Mouse (Mus musculus): Measurements from ENCODE around the gene Gm20441. TPM values are rescaled to one million over a fixed set of nuclear protein-coding genes. Genes with fewer than 3 reads are reported as not detected.

The Gm20441 gene
- polyA plus RNA-seq, 1 experiment from 2014 or later, result 0.41 TPM

- no peak overlapping the region for H3K4me2 ChIP-seq (ENCODE audit: low read depth, low read length)
- H3K9ac ChIP-seq (ENCODE audit: low read length), result no peak overlapping the region
- 77% methylated on average over 6 of the region's 6 CpGs for WGBS
- ATAC-seq (ENCODE audit: low read depth), result no peak
- no peak overlapping the region for H3K4me3 ChIP-seq (ENCODE audit: low read length)
- H3K4me1 ChIP-seq (replicated peaks; ENCODE audit: control insufficient read depth, insufficient read depth, low read length), result peaks cover 4% of the 10 kb centered on the region; the same call in 1 of the 2 replicates
- no peaks in the 10 kb centered on the region for H3K27me3 ChIP-seq (ENCODE audit: control insufficient read depth, insufficient read depth, low read depth, low read length)
- no peak overlapping the region for H3K27ac ChIP-seq (ENCODE audit: low read length)
- H3K36me3 ChIP-seq (ENCODE audit: control insufficient read depth, insufficient read depth, low read length), result no peaks in the 10 kb centered on the region
- no peaks in the 10 kb centered on the region for H3K9me3 ChIP-seq (ENCODE audit: control insufficient read depth, low read length)
Measured at GRCm38 (mm10) chr10:75789081-75789735, 8.5 kb upstream of the Gm20441 start.

GRCm38 (mm10) chr10:75788277-75788676, 7.5 kb upstream of the Gm20441 start:
- Histone ChIP-seq H3K27me3 (ENCODE audit: control insufficient read depth, insufficient read depth, low read depth, low read length) (no peaks in the 10 kb centered on the region), H3K9me3 (ENCODE audit: control insufficient read depth, low read length) (no peaks in the 10 kb centered on the region), H3K4me2 (ENCODE audit: low read depth, low read length) (no peak overlapping the region), H3K27ac (ENCODE audit: low read length) (no peak overlapping the region), H3K36me3 (ENCODE audit: control insufficient read depth, insufficient read depth, low read length) (no peaks in the 10 kb centered on the region), H3K4me1 (replicated peaks; ENCODE audit: control insufficient read depth, insufficient read depth, low read length) (peaks cover 4% of the 10 kb centered on the region; the same call in 1 of the 2 replicates), H3K4me3 (ENCODE audit: low read length) (no peak overlapping the region), H3K9ac (ENCODE audit: low read length) (no peak overlapping the region)
- ATAC-seq (ENCODE audit: low read depth), result no peak
- 88% methylated on average over 8 of the region's 8 CpGs for WGBS

- H3K4me2 ChIP-seq (ENCODE audit: low read depth, low read length), result no peak overlapping the region
- WGBS, result 51% methylated on average over 1 of the region's 1 CpGs
- no peak overlapping the region for H3K4me3 ChIP-seq (ENCODE audit: low read length)
- ATAC-seq (ENCODE audit: low read depth), result no peak
- H3K9ac ChIP-seq (ENCODE audit: low read length), result no peak overlapping the region
- no peaks in the 10 kb centered on the region for H3K27me3 ChIP-seq (ENCODE audit: control insufficient read depth, insufficient read depth, low read depth, low read length)
- H3K4me1 ChIP-seq (replicated peaks; ENCODE audit: control insufficient read depth, insufficient read depth, low read length), result peaks cover 4% of the 10 kb centered on the region
- no peaks in the 10 kb centered on the region for H3K36me3 ChIP-seq (ENCODE audit: control insufficient read depth, insufficient read depth, low read length)
- no peak overlapping the region for H3K27ac ChIP-seq (ENCODE audit: low read length)
- no peaks in the 10 kb centered on the region for H3K9me3 ChIP-seq (ENCODE audit: control insufficient read depth, low read length)
Measured at GRCm38 (mm10) chr10:75785442-75785841, 4.7 kb upstream of the Gm20441 start.

- no peaks in the 10 kb centered on the region for H3K36me3 ChIP-seq (ENCODE audit: control insufficient read depth, insufficient read depth, low read length)
- no peaks in the 10 kb centered on the region for H3K9me3 ChIP-seq (ENCODE audit: control insufficient read depth, low read length)
- peak; percentile 30; the same call in 1 of the 2 replicates for ATAC-seq (ENCODE audit: low read depth)
- WGBS, result 27% methylated on average over 15 of the region's 15 CpGs
- peaks cover 6% of the 10 kb centered on the region for H3K4me1 ChIP-seq (replicated peaks; ENCODE audit: control insufficient read depth, insufficient read depth, low read length)
- H3K4me2 ChIP-seq (ENCODE audit: low read depth, low read length), result peak overlapping the region; percentile 91
- no peaks in the 10 kb centered on the region for H3K27me3 ChIP-seq (ENCODE audit: control insufficient read depth, insufficient read depth, low read depth, low read length)
- H3K9ac ChIP-seq (ENCODE audit: low read length), result no peak overlapping the region
- peak overlapping the region; percentile 56 for H3K4me3 ChIP-seq (ENCODE audit: low read length)
- peak overlapping the region; percentile 45 for H3K27ac ChIP-seq (ENCODE audit: low read length)
Measured at GRCm38 (mm10) chr10:75779206-75780174, 1.3 kb downstream of the Gm20441 start.

GRCm38 (mm10) chr10:75777885-75778284, 2.9 kb downstream of the Gm20441 start:
- no peak for ATAC-seq (ENCODE audit: low read depth)
- H3K4me2 ChIP-seq (ENCODE audit: low read depth, low read length), result no peak overlapping the region
- H3K27ac ChIP-seq (ENCODE audit: low read length), result no peak overlapping the region
- H3K4me1 ChIP-seq (replicated peaks; ENCODE audit: control insufficient read depth, insufficient read depth, low read length), result peaks cover 9% of the 10 kb centered on the region
- H3K9me3 ChIP-seq (ENCODE audit: control insufficient read depth, low read length), result no peaks in the 10 kb centered on the region
- no peak overlapping the region for H3K9ac ChIP-seq (ENCODE audit: low read length)
- H3K36me3 ChIP-seq (ENCODE audit: control insufficient read depth, insufficient read depth, low read length), result no peaks in the 10 kb centered on the region
- no peaks in the 10 kb centered on the region for H3K27me3 ChIP-seq (ENCODE audit: control insufficient read depth, insufficient read depth, low read depth, low read length)
- 70% methylated on average over 2 of the region's 2 CpGs for WGBS
- H3K4me3 ChIP-seq (ENCODE audit: low read length), result no peak overlapping the region

GRCm38 (mm10) chr10:75776562-75776961, 4.2 kb downstream of the Gm20441 start:
- Histone ChIP-seq H3K4me3 (ENCODE audit: low read length) (no peak overlapping the region), H3K4me1 (replicated peaks; ENCODE audit: control insufficient read depth, insufficient read depth, low read length) (peaks cover 14% of the 10 kb centered on the region), H3K36me3 (ENCODE audit: control insufficient read depth, insufficient read depth, low read length) (no peaks in the 10 kb centered on the region), H3K9ac (ENCODE audit: low read length) (no peak overlapping the region), H3K27me3 (ENCODE audit: control insufficient read depth, insufficient read depth, low read depth, low read length) (no peaks in the 10 kb centered on the region), H3K4me2 (ENCODE audit: low read depth, low read length) (no peak overlapping the region), H3K9me3 (ENCODE audit: control insufficient read depth, low read length) (no peaks in the 10 kb centered on the region), H3K27ac (ENCODE audit: low read length) (no peak overlapping the region)
- WGBS, result 81% methylated on average over 6 of the region's 6 CpGs
- no peak for ATAC-seq (ENCODE audit: low read depth)

- no peak for ATAC-seq (ENCODE audit: low read depth)
- Histone ChIP-seq H3K4me3 (ENCODE audit: low read length) (no peak overlapping the region), H3K4me1 (replicated peaks; ENCODE audit: control insufficient read depth, insufficient read depth, low read length) (peaks cover 9% of the 10 kb centered on the region; the same call in 1 of the 2 replicates), H3K9ac (ENCODE audit: low read length) (no peak overlapping the region), H3K27me3 (ENCODE audit: control insufficient read depth, insufficient read depth, low read depth, low read length) (no peaks in the 10 kb centered on the region), H3K4me2 (ENCODE audit: low read depth, low read length) (no peak overlapping the region), H3K9me3 (ENCODE audit: control insufficient read depth, low read length) (no peaks in the 10 kb centered on the region), H3K27ac (ENCODE audit: low read length) (no peak overlapping the region), H3K36me3 (ENCODE audit: control insufficient read depth, insufficient read depth, low read length) (no peaks in the 10 kb centered on the region)
- 88% methylated on average over 9 of the region's 9 CpGs for WGBS
Measured at GRCm38 (mm10) chr10:75774587-75774986, 6.2 kb downstream of the Gm20441 start.

GRCm38 (mm10) chr10:75774102-75774501, 6.7 kb downstream of the Gm20441 start:
- H3K9me3 ChIP-seq (ENCODE audit: control insufficient read depth, low read length), result no peaks in the 10 kb centered on the region
- peaks cover 9% of the 10 kb centered on the region; the same call in 1 of the 2 replicates for H3K4me1 ChIP-seq (replicated peaks; ENCODE audit: control insufficient read depth, insufficient read depth, low read length)
- H3K36me3 ChIP-seq (ENCODE audit: control insufficient read depth, insufficient read depth, low read length), result no peaks in the 10 kb centered on the region
- WGBS, result 84% methylated on average over 5 of the region's 5 CpGs
- ATAC-seq (ENCODE audit: low read depth), result no peak
- no peaks in the 10 kb centered on the region for H3K27me3 ChIP-seq (ENCODE audit: control insufficient read depth, insufficient read depth, low read depth, low read length)
- no peak overlapping the region for H3K9ac ChIP-seq (ENCODE audit: low read length)
- no peak overlapping the region for H3K4me3 ChIP-seq (ENCODE audit: low read length)
- H3K4me2 ChIP-seq (ENCODE audit: low read depth, low read length), result no peak overlapping the region
- H3K27ac ChIP-seq (ENCODE audit: low read length), result no peak overlapping the region

All from lung, embryonic 16.5 days (tissue).